Mouse (Mus musculus): ENCODE results near the gene Ppp1cb.

GRCm38 (mm10) chr5:32445287-32445921, 13.2 kb upstream of the Ppp1cb start:
- no peak for TF ChIP-seq POLR2A (IDR thresholded peaks at IDR 0.05; ENCODE audit: low read depth, low read length)
- no peak for TF ChIP-seq CTCF (IDR thresholded peaks at IDR 0.05; ENCODE audit: borderline replicate concordance, insufficient read depth, low read length)
